Mouse (Mus musculus) bone marrow, adult 2 months (tissue): ENCODE results near the gene Spout1.

ENCODE experiments used
- CTCF ChIP-seq: fragments of 200-500 bp; IDR thresholded peaks from 2 replicates; pipeline ENCODE4 v1.5.1; 2011; ENCODE audit warnings: low read length, control low read depth; ENCODE audit not compliant: control insufficient read depth, insufficient read depth
- POLR2A ChIP-seq: fragments of 200-500 bp; IDR thresholded peaks from 2 replicates; pipeline ENCODE4 v1.6.1; 2011; ENCODE audit warnings: low read depth, mild to moderate bottlenecking, control low read depth, low read length, borderline replicate concordance; ENCODE audit not compliant: control insufficient read depth

DNA sequence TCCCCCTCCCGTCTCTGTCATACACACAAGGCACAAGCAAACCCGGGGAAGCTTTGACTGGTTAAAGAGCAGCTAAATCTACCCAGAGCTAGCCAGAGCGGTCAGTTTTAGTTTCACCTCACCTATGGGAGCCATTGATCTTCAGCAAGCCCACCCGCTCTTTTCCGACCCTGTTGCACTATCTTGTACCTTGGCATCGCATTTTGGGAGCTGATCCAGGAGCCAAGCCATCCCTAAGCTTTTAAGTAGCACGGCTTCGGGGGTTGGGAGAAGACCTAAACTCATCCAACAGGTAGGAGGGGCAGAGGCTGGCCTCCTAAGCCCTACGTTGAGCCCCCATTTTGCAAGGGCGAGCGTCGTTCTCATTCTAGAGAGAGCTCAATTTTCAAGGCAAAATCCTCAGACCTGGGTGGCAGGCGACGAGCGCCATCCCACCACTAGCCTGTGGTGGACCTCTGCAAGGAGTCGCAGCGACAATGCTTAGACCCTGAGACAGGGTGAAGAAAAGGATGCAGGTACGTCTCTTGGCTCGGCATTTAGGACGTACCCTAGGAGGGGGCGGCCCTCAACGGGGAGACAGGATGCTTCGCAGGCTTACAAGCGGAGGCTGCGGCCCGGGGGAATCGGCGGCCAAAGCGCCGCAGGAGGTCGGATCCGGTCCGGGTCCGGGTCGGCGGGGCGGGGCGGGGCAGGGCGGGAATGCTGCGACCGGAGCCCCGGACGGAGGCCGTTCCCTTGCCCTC, 54.4 kb downstream of the Spout1 start:
- TF ChIP-seq CTCF (no peak), POLR2A (no peak)
